Mouse (Mus musculus): ENCODE results near the gene Esrrg.

The Esrrg gene

GRCm38 (mm10) chr1:188153665-188154064 is 545.1 kb downstream of the Esrrg start:
- DNase-seq (ENCODE audit: low read depth, low spot score) = no peak

GRCm38 (mm10) chr1:188154466-188155110 is 546.0 kb downstream of the Esrrg start:
- no peak for DNase-seq (ENCODE audit: low read depth, low spot score)

- DNase-seq (ENCODE audit: low read depth, low spot score) = no peak
Observed at GRCm38 (mm10) chr1:188155135-188155779, 546.7 kb downstream of the Esrrg start.

- DNase-seq (ENCODE audit: low read depth, low spot score) = no peak
Observed at GRCm38 (mm10) chr1:188156520-188156919, 547.9 kb downstream of the Esrrg start.

- no peak for DNase-seq (ENCODE audit: low read depth, low spot score)
Observed at GRCm38 (mm10) chr1:188157237-188157955, 548.8 kb downstream of the Esrrg start.

GRCm38 (mm10) chr1:188158675-188159074 is 550.1 kb downstream of the Esrrg start:
- no peak for DNase-seq (ENCODE audit: low read depth, low spot score)

GRCm38 (mm10) chr1:188159108-188159507 is 550.5 kb downstream of the Esrrg start:
- DNase-seq (ENCODE audit: low read depth, low spot score) = no peak

- DNase-seq (ENCODE audit: low read depth, low spot score) = no peak
Observed at GRCm38 (mm10) chr1:188163058-188163457, 554.5 kb downstream of the Esrrg start.

GRCm38 (mm10) chr1:188164251-188164650 is 555.7 kb downstream of the Esrrg start:
- DNase-seq (ENCODE audit: low read depth, low spot score) = no peak

GRCm38 (mm10) chr1:188173859-188174258 is 565.3 kb downstream of the Esrrg start:
- DNase-seq (ENCODE audit: low read depth, low spot score) = no peak

GRCm38 (mm10) chr1:188182951-188183350 is 574.4 kb downstream of the Esrrg start:
- no peak for DNase-seq (ENCODE audit: low read depth, low spot score)

- DNase-seq (ENCODE audit: low read depth, low spot score) = no peak
Observed at GRCm38 (mm10) chr1:188186440-188187117, 578.0 kb downstream of the Esrrg start.

- DNase-seq (ENCODE audit: low read depth, low spot score) = no peak
Observed at GRCm38 (mm10) chr1:188192971-188193370, 584.4 kb downstream of the Esrrg start.

GRCm38 (mm10) chr1:188207421-188207820 is 598.8 kb downstream of the Esrrg start:
- no peak for DNase-seq (ENCODE audit: low read depth, low spot score)

GRCm38 (mm10) chr1:188209025-188209424 is 600.4 kb downstream of the Esrrg start:
- no peak for DNase-seq (ENCODE audit: low read depth, low spot score)

- no peak for DNase-seq (ENCODE audit: low read depth, low spot score)
Observed at GRCm38 (mm10) chr1:188214885-188215611, 606.5 kb downstream of the Esrrg start.

- no peak for DNase-seq (ENCODE audit: low read depth, low spot score)
Observed at GRCm38 (mm10) chr1:188221226-188221792, 612.7 kb downstream of the Esrrg start.

GRCm38 (mm10) chr1:188233036-188233724 is 624.6 kb downstream of the Esrrg start:
- no peak for DNase-seq (ENCODE audit: low read depth, low spot score)

GRCm38 (mm10) chr1:188238636-188239035 is 630.0 kb downstream of the Esrrg start:
- no peak for DNase-seq (ENCODE audit: low read depth, low spot score)

GRCm38 (mm10) chr1:188241766-188242165 is 633.2 kb downstream of the Esrrg start:
- DNase-seq (ENCODE audit: low read depth, low spot score) = no peak

GRCm38 (mm10) chr1:188257500-188257899 is 648.9 kb downstream of the Esrrg start:
- no peak for DNase-seq (ENCODE audit: low read depth, low spot score)
